Mouse (Mus musculus) ES-CJ7 (cell line): ENCODE measurements at regions not wholly inside any gene's neighbourhood (a gene's known extent, or its start where the extent isn't known, plus 50 kb on each side); places are given as distances from the start of the nearest gene placed in this dataset.
"Not testable (repeated sequence)": the region's sequence is repeated elsewhere in the genome, so short reads cannot be mapped to it uniquely, and the experiment has no call there.

Experiments used
- DNase-seq: peaks from one replicate; pipeline ENCODE4 v3.0.0; 2011; ENCODE audit warnings: low read depth, low spot score

- no peak for DNase-seq
Measured at GRCm38 (mm10) chr2:43072964-43073619, 419.7 kb upstream of the Lrp1b start.

GRCm38 (mm10) chr2:43097560-43098233, 444.3 kb upstream of the Lrp1b start:
- no peak for DNase-seq

GRCm38 (mm10) chr2:43119862-43120261, 435.3 kb upstream of the Kynu start:
- no peak for DNase-seq

- no peak for DNase-seq
Measured at GRCm38 (mm10) chr2:43153574-43153973, 401.6 kb upstream of the Kynu start.

- DNase-seq: no peak
Measured at GRCm38 (mm10) chr2:43182105-43182504, 373.0 kb upstream of the Kynu start.

GRCm38 (mm10) chr2:43195531-43195930, 359.6 kb upstream of the Kynu start:
- DNase-seq: not testable (repeated sequence)

- DNase-seq: no peak
Measured at GRCm38 (mm10) chr2:43208223-43208622, 346.9 kb upstream of the Kynu start.

- no peak for DNase-seq
Measured at GRCm38 (mm10) chr2:43213901-43214300, 341.2 kb upstream of the Kynu start.

- DNase-seq: no peak
Measured at GRCm38 (mm10) chr2:43217119-43217518, 338.0 kb upstream of the Kynu start.

GRCm38 (mm10) chr2:43222721-43223120, 332.4 kb upstream of the Kynu start:
- no peak for DNase-seq

- not testable (repeated sequence) for DNase-seq
Measured at GRCm38 (mm10) chr2:43224728-43225127, 330.4 kb upstream of the Kynu start.

- DNase-seq: no peak
Measured at GRCm38 (mm10) chr2:43246786-43247185, 308.3 kb upstream of the Kynu start.

GRCm38 (mm10) chr2:43248671-43249070, 306.5 kb upstream of the Kynu start:
- DNase-seq: no peak

GRCm38 (mm10) chr2:43254709-43255108, 300.4 kb upstream of the Kynu start:
- DNase-seq: no peak

- no peak for DNase-seq
Measured at GRCm38 (mm10) chr2:43270802-43271201, 284.3 kb upstream of the Kynu start.

GRCm38 (mm10) chr2:43272080-43272479, 283.0 kb upstream of the Kynu start:
- no peak for DNase-seq

GRCm38 (mm10) chr2:43274012-43274411, 281.1 kb upstream of the Kynu start:
- DNase-seq: no peak

- DNase-seq: no peak
Measured at GRCm38 (mm10) chr2:43295801-43296200, 259.3 kb upstream of the Kynu start.

- no peak for DNase-seq
Measured at GRCm38 (mm10) chr2:43323836-43324235, 231.3 kb upstream of the Kynu start.

- DNase-seq: no peak
Measured at GRCm38 (mm10) chr2:43364301-43364700, 190.8 kb upstream of the Kynu start.

GRCm38 (mm10) chr2:43365812-43366211, 189.3 kb upstream of the Kynu start:
- peak; percentile 95 for DNase-seq

- DNase-seq: no peak
Measured at GRCm38 (mm10) chr2:43403348-43403747, 151.8 kb upstream of the Kynu start.
